Mouse (Mus musculus): ENCODE measurements around the gene Gnb5.

Gene Gnb5

DNA sequence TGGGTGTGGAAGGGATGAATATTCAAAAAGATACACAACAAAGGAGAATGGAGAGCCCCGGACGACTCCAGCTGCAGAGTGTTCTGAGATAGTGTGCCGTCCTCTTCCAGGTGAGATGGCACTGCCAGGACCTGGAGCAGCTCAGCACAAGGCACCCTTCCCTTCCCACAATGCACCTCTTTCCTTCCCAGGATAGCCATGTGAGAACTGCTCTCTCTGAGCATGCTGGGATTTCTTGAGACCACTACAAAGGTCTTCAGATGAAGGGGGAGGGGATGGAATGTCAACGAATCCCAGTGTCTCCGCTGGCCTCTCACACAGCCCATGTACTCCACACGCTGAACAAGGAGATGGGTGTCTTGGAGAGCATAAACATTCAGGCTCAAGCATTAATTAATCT is 18.5 kb upstream of the Gnb5 start:
- Histone ChIP-seq H3K4me1 (replicated peaks; ENCODE audit: low read depth, low read length) (peaks cover 29% of the 10 kb centered on the region), H3K9me3 (ENCODE audit: low read length) (no peaks in the 10 kb centered on the region), H3K4me3 (replicated peaks; ENCODE audit: low read length) (0 out of 2 replicates have a peak overlapping the region, but pooled peaks have one; percentile 3), H3K27me3 (ENCODE audit: insufficient read depth, low read length) (peaks cover 4% of the 10 kb centered on the region; the same call in 1 of the 2 replicates), H3K36me3 (ENCODE audit: insufficient read depth, low read length) (no peaks in the 10 kb centered on the region)
- TF ChIP-seq POU5F1 (IDR thresholded peaks at IDR 0.05; ENCODE audit: borderline replicate concordance, low read length) (no peak), CTCF (conservative IDR thresholded peaks at IDR 0.05; ENCODE audit: low read length) (no peak), NANOG (IDR thresholded peaks at IDR 0.05; ENCODE audit: borderline replicate concordance, low read length) (no peak)

DNA sequence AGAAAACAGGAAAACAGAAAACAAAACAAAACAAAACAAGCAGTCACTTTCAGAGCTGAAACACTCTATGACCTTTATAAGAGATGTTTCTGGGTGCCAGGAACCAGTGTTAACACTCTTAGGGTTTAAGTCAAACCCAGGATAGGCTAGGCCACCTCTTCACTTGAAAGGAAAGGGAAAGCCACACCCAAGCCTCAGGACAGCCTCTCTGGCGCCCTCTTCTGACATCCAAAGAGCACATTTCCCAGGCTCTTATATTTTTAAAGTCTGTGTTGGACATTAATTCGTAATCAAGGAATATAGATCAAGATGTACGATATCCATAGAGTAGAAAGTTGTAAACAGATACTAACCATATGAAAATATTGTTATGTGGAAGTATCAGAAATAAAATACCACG is 16.5 kb upstream of the Gnb5 start:
- Histone ChIP-seq H3K4me1 (replicated peaks; ENCODE audit: low read depth, low read length) (peaks cover 33% of the 10 kb centered on the region), H3K4me3 (replicated peaks; ENCODE audit: low read length) (no peak overlapping the region), H3K36me3 (ENCODE audit: insufficient read depth, low read length) (no peaks in the 10 kb centered on the region), H3K27me3 (ENCODE audit: insufficient read depth, low read length) (peaks cover 4% of the 10 kb centered on the region; the same call in 1 of the 2 replicates), H3K9me3 (ENCODE audit: low read length) (no peaks in the 10 kb centered on the region)
- TF ChIP-seq CTCF (conservative IDR thresholded peaks at IDR 0.05; ENCODE audit: low read length) (peak; percentile 82), POU5F1 (IDR thresholded peaks at IDR 0.05; ENCODE audit: borderline replicate concordance, low read length) (no peak), NANOG (IDR thresholded peaks at IDR 0.05; ENCODE audit: borderline replicate concordance, low read length) (no peak)

DNA sequence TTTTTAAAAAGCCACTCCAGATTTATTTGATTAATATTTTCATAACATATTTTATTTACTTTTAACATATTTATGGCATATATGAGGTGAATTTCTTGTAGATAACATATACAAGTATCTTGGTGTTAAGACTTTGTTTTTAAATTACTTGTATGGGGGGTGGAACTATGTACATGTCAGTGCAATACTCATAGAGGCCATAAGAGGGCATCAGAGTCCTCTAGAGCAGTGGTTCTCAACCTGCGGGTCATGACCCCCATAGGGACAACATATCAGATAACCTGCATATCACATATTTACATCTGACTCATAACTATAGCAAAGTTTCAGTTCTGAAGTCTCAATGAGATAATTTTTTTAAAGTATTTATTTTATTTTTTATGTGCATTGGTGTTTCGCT is 6.7 kb upstream of the Gnb5 start:
- H3K27me3 ChIP-seq (ENCODE audit: insufficient read depth, low read length): peaks cover 3% of the 10 kb centered on the region; the same call in 1 of the 2 replicates
- TF ChIP-seq CTCF (conservative IDR thresholded peaks at IDR 0.05; ENCODE audit: low read length): peak; percentile 81
- no peak for TF ChIP-seq NANOG (IDR thresholded peaks at IDR 0.05; ENCODE audit: borderline replicate concordance, low read length)

DNA sequence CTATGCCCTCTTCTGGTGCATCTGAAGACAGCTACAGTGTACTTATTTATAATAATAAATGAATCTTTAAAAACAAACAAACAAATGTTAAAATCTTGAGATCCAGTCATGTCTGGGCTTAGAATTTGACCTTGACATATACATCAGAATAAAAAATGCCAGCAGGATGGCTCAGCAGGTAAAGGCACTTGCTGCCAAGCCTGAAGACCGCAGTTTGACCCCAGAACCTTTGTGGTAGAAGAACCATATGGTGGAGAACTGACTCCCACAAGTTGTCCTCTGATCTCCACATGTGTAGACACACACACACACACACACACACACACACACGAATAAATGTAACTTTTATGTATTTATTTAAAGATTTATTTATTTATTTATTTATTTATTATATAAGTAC is 3.1 kb upstream of the Gnb5 start:
- H3K27me3 ChIP-seq (ENCODE audit: insufficient read depth, low read length): no peaks in the 10 kb centered on the region
- H3K4me3 ChIP-seq (replicated peaks; ENCODE audit: low read length): no peak overlapping the region
- H3K4me1 ChIP-seq (replicated peaks; ENCODE audit: low read depth, low read length): peaks cover 5% of the 10 kb centered on the region; the same call in 1 of the 2 replicates
- TF ChIP-seq CTCF (conservative IDR thresholded peaks at IDR 0.05; ENCODE audit: low read length): no peak
- no peak for TF ChIP-seq POU5F1 (IDR thresholded peaks at IDR 0.05; ENCODE audit: borderline replicate concordance, low read length)
- H3K9me3 ChIP-seq (ENCODE audit: low read length): no peaks in the 10 kb centered on the region
- H3K36me3 ChIP-seq (ENCODE audit: insufficient read depth, low read length): 0 out of 2 replicates have a peak, but pooled peaks cover 3% of the 10 kb centered on the region

More for the DNA sequence above, 6.7 kb upstream of the Gnb5 start:
- Histone ChIP-seq H3K9me3 (ENCODE audit: low read length) (no peaks in the 10 kb centered on the region), H3K4me3 (replicated peaks; ENCODE audit: low read length) (no peak overlapping the region), H3K36me3 (ENCODE audit: insufficient read depth, low read length) (0 out of 2 replicates have a peak, but pooled peaks cover 3% of the 10 kb centered on the region), H3K4me1 (replicated peaks; ENCODE audit: low read depth, low read length) (peaks cover 21% of the 10 kb centered on the region)

DNA sequence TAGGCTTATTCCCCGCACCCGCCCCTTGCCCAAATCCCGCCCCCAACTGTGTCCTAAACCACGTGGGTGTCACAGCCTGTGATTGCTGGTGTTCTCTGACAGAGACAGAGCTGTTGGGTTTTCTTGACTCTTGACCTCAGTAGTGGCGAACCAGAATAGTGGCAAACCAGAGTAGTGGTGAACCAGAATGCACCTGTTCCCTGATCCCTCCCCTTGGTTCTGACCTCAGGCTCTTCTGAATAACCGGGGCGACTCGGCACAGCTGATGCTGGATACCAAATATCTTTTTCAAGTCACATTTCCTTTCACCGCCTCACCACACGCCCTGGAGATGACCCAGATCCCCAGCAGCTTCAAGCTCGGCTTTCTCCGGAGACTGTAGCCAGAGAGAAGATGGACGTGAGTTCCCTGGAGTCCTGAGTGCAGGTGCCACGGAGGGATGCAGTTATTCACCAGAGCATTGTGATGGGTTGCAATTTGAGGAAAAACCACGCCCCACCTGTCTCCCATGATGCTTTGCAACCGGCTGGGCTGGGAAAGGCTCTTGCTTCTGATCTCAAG is 2.3 kb upstream of the Gnb5 start:
- no peaks in the 10 kb centered on the region for H3K27me3 ChIP-seq (ENCODE audit: insufficient read depth, low read length)
- peak overlapping the region; percentile 83 for H3K4me3 ChIP-seq (replicated peaks; ENCODE audit: low read length)
- H3K36me3 ChIP-seq (ENCODE audit: insufficient read depth, low read length): 0 out of 2 replicates have a peak, but pooled peaks cover 3% of the 10 kb centered on the region
- H3K9me3 ChIP-seq (ENCODE audit: low read length): no peaks in the 10 kb centered on the region
- H3K4me1 ChIP-seq (replicated peaks; ENCODE audit: low read depth, low read length): peaks cover 5% of the 10 kb centered on the region; the same call in 1 of the 2 replicates
- TF ChIP-seq CTCF (conservative IDR thresholded peaks at IDR 0.05; ENCODE audit: low read length) (no peak), POU5F1 (IDR thresholded peaks at IDR 0.05; ENCODE audit: borderline replicate concordance, low read length) (no peak), NANOG (IDR thresholded peaks at IDR 0.05; ENCODE audit: borderline replicate concordance, low read length) (no peak)

DNA sequence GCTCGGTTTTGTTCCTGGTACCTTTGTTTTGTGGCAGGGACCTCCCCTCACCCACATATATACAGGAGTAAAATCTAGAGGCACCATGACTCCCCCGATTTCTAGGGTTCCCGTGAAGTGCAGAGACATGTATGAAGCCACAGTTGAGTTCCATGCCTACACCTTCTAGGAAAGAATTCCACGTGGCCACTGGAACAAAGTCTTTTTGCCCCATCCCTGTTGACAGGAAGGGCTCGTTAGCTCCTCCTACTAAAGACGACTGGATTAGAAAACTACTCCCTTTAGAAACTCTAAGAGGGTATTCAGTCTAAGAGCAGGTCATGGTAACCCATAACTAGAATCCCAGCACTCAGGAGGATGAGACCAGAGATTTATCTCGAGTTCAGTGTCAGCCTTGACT is 1.8 kb upstream of the Gnb5 start:
- Histone ChIP-seq H3K36me3 (ENCODE audit: insufficient read depth, low read length) (0 out of 2 replicates have a peak, but pooled peaks cover 3% of the 10 kb centered on the region), H3K9me3 (ENCODE audit: low read length) (no peaks in the 10 kb centered on the region), H3K4me3 (replicated peaks; ENCODE audit: low read length) (peak overlapping the region; percentile 83), H3K27me3 (ENCODE audit: insufficient read depth, low read length) (no peaks in the 10 kb centered on the region), H3K4me1 (replicated peaks; ENCODE audit: low read depth, low read length) (peaks cover 5% of the 10 kb centered on the region; the same call in 1 of the 2 replicates)
- TF ChIP-seq CTCF (conservative IDR thresholded peaks at IDR 0.05; ENCODE audit: low read length) (no peak), POU5F1 (IDR thresholded peaks at IDR 0.05; ENCODE audit: borderline replicate concordance, low read length) (no peak), NANOG (IDR thresholded peaks at IDR 0.05; ENCODE audit: borderline replicate concordance, low read length) (no peak)

DNA sequence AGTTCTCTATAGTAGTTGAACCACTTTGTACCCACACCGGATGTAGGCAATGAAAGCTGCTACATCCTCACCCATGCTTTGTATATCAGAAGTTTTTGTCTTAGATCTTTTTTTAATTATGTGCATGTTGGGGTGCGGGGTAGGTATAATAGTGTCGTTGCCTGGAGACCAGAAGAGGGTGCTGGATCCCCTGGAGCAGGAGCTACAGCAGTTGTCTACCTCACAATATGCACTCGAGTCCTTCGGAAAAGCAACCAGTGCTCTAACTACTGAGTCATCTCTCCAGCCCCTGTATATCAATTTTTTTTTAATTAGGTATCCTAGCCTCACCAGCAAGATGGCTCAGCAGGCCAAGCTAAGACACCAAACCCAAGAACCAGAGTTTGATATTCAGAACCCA is 927 bp downstream of the Gnb5 start:
- Histone ChIP-seq H3K4me3 (replicated peaks; ENCODE audit: low read length) (no peak overlapping the region), H3K4me1 (replicated peaks; ENCODE audit: low read depth, low read length) (peaks cover 5% of the 10 kb centered on the region), H3K36me3 (ENCODE audit: insufficient read depth, low read length) (no peaks in the 10 kb centered on the region), H3K9me3 (ENCODE audit: low read length) (no peaks in the 10 kb centered on the region), H3K27me3 (ENCODE audit: insufficient read depth, low read length) (no peaks in the 10 kb centered on the region; the same call in 1 of the 2 replicates)
- no peak for TF ChIP-seq CTCF (conservative IDR thresholded peaks at IDR 0.05; ENCODE audit: low read length)
- no peak for TF ChIP-seq POU5F1 (IDR thresholded peaks at IDR 0.05; ENCODE audit: borderline replicate concordance, low read length)
- TF ChIP-seq NANOG (IDR thresholded peaks at IDR 0.05; ENCODE audit: borderline replicate concordance, low read length): no peak

DNA sequence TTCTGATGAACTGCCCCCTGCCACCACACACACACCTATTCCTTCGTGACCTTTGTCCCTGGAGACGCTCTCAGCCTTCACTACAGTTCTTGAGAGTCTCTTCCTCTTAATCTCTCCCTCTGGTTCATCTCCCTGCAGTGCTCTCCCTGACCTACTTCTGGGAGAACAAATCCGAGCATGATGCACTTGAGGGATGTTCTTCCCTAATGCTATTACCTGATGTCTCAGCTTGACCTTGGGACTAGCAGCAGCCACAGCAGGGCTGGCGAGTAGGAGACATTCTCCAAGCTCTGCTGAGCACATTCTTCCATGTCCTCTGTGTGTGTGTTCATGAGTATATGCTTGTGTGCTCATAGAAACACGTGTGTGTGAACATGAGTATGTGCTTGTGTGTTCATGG is 2.5 kb downstream of the Gnb5 start:
- no peaks in the 10 kb centered on the region for H3K9me3 ChIP-seq (ENCODE audit: low read length)
- TF ChIP-seq NANOG (IDR thresholded peaks at IDR 0.05; ENCODE audit: borderline replicate concordance, low read length) (no peak), POU5F1 (IDR thresholded peaks at IDR 0.05; ENCODE audit: borderline replicate concordance, low read length) (no peak), CTCF (conservative IDR thresholded peaks at IDR 0.05; ENCODE audit: low read length) (no peak)
- no peaks in the 10 kb centered on the region; the same call in 1 of the 2 replicates for H3K27me3 ChIP-seq (ENCODE audit: insufficient read depth, low read length)
- H3K36me3 ChIP-seq (ENCODE audit: insufficient read depth, low read length): no peaks in the 10 kb centered on the region
- H3K4me3 ChIP-seq (replicated peaks; ENCODE audit: low read length): no peak overlapping the region
- H3K4me1 ChIP-seq (replicated peaks; ENCODE audit: low read depth, low read length): peaks cover 9% of the 10 kb centered on the region

DNA sequence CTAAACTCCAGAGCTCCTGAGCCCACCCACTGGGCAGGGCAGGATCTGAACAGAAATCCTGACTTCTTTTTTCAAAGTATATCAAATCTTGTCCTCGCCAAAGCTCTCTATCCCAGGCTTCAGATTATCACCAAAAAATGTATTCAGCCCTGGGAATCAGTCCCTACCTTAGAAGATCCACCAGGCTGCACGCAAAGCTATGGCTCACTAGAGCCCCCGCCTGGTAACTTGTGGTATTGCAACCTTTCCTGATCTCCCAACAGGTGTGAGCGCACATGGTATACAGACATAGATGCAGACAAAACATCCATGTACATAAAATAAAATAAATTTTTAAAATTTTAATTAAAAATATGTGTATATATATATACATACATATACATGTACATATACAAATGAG is 5.9 kb downstream of the Gnb5 start:
- Histone ChIP-seq H3K4me3 (replicated peaks; ENCODE audit: low read length) (no peak overlapping the region), H3K9me3 (ENCODE audit: low read length) (no peaks in the 10 kb centered on the region), H3K36me3 (ENCODE audit: insufficient read depth, low read length) (no peaks in the 10 kb centered on the region), H3K4me1 (replicated peaks; ENCODE audit: low read depth, low read length) (peaks cover 21% of the 10 kb centered on the region), H3K27me3 (ENCODE audit: insufficient read depth, low read length) (peaks cover 18% of the 10 kb centered on the region)
- TF ChIP-seq NANOG (IDR thresholded peaks at IDR 0.05; ENCODE audit: borderline replicate concordance, low read length): no peak
- peak; percentile 99 for TF ChIP-seq CTCF (conservative IDR thresholded peaks at IDR 0.05; ENCODE audit: low read length)

Measured in E14TG2a.4 (cell line).